Mouse (Mus musculus) embryonic fibroblast, embryonic 13.5 days (primary cell): ENCODE measurements at regions not wholly inside any gene's neighbourhood (a gene's known extent, or its start where the extent isn't known, plus 50 kb on each side); places are given as distances from the start of the nearest gene placed in this dataset.

Experiments
- H3K27ac ChIP-seq: 2 replicates; pipeline ENCODE4 v1.5.1; 2012; ENCODE audit warnings: low read length, control low read depth, inconsistent platforms; ENCODE audit not compliant: insufficient read depth
- H3K4me1 ChIP-seq: 2 replicates; pipeline ENCODE4 v1.6.1; 2011; ENCODE audit warnings: low read length; ENCODE audit not compliant: control insufficient read depth, insufficient read depth
- H3K4me3 ChIP-seq: 2 replicates; pipeline ENCODE4 v1.5.1; 2011; ENCODE audit warnings: mild to moderate bottlenecking, control low read depth, low read length; ENCODE audit not compliant: insufficient read depth
- CTCF ChIP-seq: IDR thresholded peaks from 2 replicates; pipeline ENCODE4 v1.5.1; 2011; ENCODE audit warnings: mild to moderate bottlenecking, control low read depth, low read length, moderate library complexity, borderline replicate concordance; ENCODE audit not compliant: insufficient read depth
- POLR2A ChIP-seq: IDR thresholded peaks from 2 replicates; pipeline ENCODE4 v1.6.1; 2011; ENCODE audit warnings: low read depth, mild to moderate bottlenecking, control low read depth, low read length, moderate library complexity

DNA sequence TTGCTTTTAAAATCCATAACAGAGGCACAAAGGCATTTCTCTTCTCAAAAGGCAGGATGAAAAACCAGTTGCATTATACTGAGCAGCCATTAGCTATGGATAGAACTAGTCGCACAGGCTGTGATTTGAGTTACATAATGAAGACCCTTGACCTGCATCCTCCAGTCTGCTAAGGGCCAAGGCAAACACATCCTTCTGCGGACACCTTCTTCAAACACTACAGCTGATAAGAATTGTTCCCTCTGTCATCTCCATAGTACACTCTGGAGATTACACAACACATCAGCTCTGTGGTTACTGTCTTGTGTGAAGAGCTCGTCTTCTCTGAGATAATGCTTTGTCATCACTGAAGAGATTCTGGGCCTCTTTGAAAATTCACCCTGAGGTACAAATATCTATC lies 307.3 kb upstream of the Clint1 start:
- TF ChIP-seq POLR2A: no peak
- TF ChIP-seq CTCF: no peak

DNA sequence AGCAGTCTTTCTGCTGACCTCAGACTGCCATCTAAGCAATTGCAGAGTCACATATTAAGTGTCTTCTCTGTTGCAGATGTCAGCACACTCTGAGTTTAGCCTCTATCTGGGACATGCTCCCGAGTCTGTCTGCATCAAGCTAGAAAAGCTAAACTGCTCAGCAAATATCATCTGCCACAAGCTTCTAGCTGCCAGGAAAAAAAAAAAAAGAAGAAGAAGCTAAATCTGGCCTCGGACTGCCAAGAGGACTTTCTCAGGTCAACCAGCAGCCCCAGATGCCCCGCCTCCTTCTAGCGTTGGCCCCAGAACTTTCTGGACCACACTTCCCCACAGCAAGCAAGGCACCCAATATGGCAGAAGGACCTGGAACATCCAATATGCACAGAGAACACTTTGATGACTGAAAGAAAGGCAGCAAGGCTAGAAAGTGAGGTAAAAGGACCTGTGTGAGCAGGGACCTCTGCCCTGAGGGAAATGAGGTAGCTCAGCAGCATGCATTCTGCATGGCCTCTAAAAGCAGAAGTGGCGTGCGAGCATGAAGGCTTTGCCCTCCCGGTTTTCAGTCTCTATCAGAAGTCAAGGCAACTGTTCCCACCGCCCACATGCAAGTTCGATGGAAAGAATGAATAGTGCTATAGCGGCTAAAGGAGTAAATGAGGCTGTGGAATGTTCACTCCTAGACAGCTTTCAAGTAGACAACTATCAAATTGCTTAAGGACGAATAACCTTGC lies 305.8 kb upstream of the Clint1 start:
- H3K4me3 ChIP-seq: no peak overlapping the region
- TF ChIP-seq CTCF (no peak), POLR2A (no peak)
- H3K4me1 ChIP-seq: no peaks in the 10 kb centered on the region
- no peak overlapping the region for H3K27ac ChIP-seq

More for the DNA sequence above, 307.3 kb upstream of the Clint1 start:
- Histone ChIP-seq H3K27ac (no peak overlapping the region), H3K4me1 (no peaks in the 10 kb centered on the region), H3K4me3 (no peak overlapping the region)

DNA sequence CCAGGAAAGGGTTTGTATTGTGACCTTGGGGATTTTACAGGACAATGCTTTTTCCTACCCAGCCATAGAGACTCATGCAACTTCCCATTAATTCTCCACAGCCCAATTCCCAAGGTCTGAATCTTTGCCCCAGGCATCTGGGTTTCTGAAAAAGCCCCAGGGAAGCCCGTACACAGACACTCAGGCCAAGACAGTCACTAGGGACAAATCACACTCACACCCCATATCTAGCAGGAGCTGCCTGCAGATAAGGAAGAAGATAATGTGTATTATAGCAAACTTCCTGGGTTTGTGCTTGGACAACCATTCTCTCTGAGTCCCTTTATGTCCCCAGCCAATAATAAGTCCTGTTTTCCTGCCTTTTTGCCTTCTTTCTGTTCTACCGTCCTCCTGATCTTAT lies 305.0 kb upstream of the Clint1 start:
- TF ChIP-seq POLR2A (no peak), CTCF (no peak)
- no peak overlapping the region for H3K27ac ChIP-seq
- H3K4me1 ChIP-seq: no peaks in the 10 kb centered on the region
- H3K4me3 ChIP-seq: no peak overlapping the region

DNA sequence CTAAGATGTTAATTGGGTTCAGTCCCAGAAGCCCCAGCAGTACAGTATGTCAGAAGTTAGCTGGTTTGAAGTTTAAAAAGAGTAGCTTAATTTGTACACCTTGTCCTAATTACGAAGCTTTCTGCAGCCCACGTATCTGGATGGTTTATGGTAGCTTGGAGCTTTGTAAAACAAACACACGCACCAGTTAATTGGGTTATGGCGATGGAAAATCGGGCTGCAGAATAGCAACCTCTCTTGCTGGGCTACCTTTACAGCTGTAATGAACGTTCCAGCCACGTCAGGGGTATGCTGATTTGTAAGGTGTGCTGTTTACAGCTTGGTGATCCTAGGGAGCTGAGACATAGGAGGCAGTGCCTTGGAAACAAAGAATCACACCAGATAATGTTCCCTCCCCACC lies 301.5 kb upstream of the Clint1 start:
- H3K4me3 ChIP-seq: no peak overlapping the region
- no peak overlapping the region for H3K27ac ChIP-seq
- TF ChIP-seq CTCF: no peak
- no peak for TF ChIP-seq POLR2A
- H3K4me1 ChIP-seq: no peaks in the 10 kb centered on the region

DNA sequence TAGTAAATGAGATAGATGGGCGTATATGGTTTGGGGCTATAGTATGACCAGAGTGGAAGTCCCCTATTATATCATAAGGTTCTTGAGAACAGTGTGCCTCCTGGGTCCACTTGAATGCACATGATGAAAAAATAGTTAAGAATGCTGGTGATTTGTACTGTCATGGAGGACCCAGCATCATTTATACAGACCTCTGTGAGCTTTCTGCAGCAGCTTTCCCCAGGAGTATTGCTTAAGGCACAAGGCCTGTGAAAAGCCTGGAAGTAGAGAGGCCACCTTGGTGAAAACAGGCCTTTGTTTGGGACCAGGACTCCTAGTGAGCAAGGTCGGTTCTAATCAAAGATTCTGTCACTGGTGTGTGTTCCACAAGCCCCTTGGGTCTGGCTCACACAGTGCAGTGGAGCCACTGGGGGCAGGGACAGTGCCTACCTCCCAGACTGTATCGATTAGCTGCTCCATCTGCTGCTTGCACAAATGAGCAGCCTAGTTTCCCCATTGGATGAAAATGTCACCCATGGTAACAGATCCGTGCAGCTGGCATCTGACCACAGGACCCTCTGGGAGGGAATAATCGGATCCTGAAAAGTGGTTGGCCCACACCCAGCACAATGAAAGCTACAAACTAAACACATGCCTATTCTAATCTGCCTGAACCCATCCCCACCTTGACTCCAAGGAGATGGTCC lies 274.2 kb upstream of the Clint1 start:
- H3K4me1 ChIP-seq: no peaks in the 10 kb centered on the region
- no peak overlapping the region for H3K4me3 ChIP-seq
- no peak overlapping the region for H3K27ac ChIP-seq
- TF ChIP-seq POLR2A (no peak), CTCF (no peak)

DNA sequence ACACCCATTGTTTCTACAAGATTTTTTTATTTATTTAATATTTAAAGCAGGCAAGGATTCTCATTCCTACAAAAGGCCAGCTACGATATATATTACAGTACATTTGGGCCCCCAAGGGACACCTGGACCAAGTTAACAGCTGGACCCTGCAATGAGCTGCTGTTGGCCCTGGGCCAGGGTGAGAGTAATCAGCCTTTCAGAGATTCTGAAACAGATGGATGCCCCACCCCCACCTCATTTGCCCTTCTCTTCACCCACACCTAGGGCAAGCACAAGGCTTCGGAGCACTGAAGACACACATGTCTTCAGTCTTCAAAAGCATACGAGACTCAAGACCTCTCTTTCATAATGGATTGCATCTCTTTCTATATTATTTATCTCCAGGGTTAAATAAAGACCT lies 259.5 kb upstream of the Clint1 start:
- H3K4me3 ChIP-seq: no peak overlapping the region
- no peaks in the 10 kb centered on the region for H3K4me1 ChIP-seq
- TF ChIP-seq POLR2A (no peak), CTCF (no peak)
- H3K27ac ChIP-seq: no peak overlapping the region

DNA sequence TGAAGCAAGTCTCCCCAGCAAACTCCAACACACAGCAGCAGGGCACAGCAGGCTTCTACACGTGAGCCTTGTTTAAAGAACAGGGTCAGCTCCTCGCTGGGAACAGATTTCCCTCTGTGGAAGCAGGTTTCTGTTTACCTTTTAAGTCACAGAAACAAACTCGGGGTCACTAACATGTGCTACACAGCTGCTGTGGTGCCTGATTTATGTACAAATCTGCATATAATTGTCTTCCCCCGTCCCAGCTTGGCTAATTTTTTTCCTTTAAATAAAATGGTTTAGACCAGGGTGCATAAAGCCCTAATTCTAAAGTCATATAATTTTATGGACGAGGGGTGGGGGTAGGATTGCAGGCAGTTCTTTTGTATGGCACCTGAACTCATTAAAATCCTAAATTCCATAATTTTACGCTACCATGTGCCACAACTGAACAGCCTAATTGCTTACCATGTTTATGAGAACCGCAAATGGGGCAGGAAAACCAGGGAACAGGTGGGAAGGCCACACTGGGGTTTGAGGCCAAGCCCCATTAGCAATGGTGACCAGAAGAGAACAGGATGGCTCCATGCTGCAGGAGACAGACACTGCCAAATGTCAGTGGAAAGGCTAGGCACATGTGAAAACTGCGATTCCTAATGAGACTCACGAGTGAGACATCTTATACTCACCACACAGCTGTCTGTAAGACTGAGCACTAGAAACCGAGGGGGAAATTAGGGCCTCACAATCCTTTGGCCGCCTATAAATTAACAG lies 258.8 kb upstream of the Clint1 start:
- Histone ChIP-seq H3K27ac (no peak overlapping the region), H3K4me1 (no peaks in the 10 kb centered on the region), H3K4me3 (no peak overlapping the region)
- TF ChIP-seq POLR2A (no peak), CTCF (no peak)

DNA sequence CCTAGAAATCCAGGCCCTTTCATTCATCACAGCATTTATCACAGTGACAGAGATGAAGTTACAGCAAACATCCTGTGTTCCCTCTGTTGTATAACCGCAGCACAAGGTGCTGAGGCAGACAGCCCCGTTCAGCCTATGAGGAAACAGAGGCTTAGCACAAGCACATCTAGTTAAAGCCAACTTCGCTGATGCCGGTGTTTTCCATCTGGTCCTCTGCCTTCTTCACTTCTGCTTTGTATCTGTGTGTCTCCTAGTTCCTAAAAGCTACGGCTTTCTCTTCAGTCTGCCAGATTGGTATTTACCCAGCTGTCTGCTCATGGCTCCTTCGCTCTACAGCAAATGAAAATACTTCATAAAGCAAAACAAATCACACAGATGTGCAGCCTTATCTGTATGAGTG lies 256.5 kb upstream of the Clint1 start:
- Histone ChIP-seq H3K4me3 (no peak overlapping the region), H3K27ac (no peak overlapping the region), H3K4me1 (no peaks in the 10 kb centered on the region)
- no peak for TF ChIP-seq CTCF
- no peak for TF ChIP-seq POLR2A

DNA sequence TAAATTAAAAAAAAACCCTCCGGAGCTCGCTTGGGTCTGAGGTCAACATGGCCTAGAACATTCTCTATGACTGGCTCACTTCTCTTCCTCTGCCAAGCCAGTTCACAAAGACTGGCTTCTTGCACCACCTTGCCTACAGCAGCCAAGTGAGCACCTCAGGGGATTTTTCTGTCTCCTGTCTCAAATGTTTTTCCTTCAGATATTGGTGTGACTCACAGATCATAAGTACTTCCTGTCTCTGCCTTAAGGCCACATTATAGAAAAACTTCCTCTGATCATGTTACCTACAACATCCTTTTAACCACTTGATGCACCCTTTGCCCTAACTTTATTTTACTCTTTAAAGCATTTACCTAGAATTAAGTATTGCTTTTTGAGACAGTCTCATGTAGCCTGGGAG lies 230.0 kb upstream of the Clint1 start:
- Histone ChIP-seq H3K4me1 (no peaks in the 10 kb centered on the region), H3K27ac (no peak overlapping the region), H3K4me3 (no peak overlapping the region)
- no peak for TF ChIP-seq CTCF

DNA sequence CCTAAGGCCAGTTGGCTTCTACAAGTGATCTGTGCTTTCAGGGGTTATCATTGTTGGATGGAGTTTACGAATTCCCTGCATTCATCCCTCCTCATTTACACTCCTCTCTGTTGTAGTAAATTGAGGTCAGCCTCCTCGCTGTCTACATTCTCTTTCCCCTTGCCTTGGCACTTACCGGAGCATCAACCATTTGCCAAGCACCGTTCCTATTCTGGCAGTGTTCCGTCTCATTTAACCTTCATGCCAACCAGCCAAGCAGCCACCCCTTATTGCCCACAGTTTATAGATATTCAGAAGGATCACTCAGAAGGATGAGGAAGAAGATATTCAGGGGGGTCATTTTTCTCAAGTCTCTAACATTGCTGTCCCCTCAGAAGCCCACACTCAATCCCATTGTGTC lies 229.2 kb upstream of the Clint1 start:
- TF ChIP-seq POLR2A: no peak
- no peak for TF ChIP-seq CTCF
- Histone ChIP-seq H3K27ac (no peak overlapping the region), H3K4me1 (no peaks in the 10 kb centered on the region), H3K4me3 (no peak overlapping the region)
